Mouse (Mus musculus) forebrain, embryonic 14.5 days (tissue): Measurements from ENCODE around the gene Kcne2. TPM values are rescaled to one million over a fixed set of nuclear protein-coding genes. Genes with fewer than 3 reads are reported as not detected.

Experiments
- ATAC-seq: fragments of 200-750 bp; cut with Nextera tagmentation; 2 replicates; pipeline ENCODE4 v1.8.0; 2017; ENCODE audit warnings: mild to moderate bottlenecking, moderate library complexity
- DNase-seq: peaks from one replicate; pipeline ENCODE4 v3.0.0-alpha.2; 2015; ENCODE audit warnings: low spot score
- H3K27ac ChIP-seq: fragments of 300-500 bp; sonication (generic); 2 replicates; pipeline ENCODE4 v1.5.1; 2014; ENCODE audit warnings: low read depth, mild to moderate bottlenecking, control low read depth, low read length, moderate library complexity
- H3K27me3 ChIP-seq: fragments of 300-500 bp; sonication (generic); replicated peaks from 2 replicates; pipeline ENCODE4 v1.6.1; 2014; ENCODE audit warnings: low read length, control low read depth, mixed read lengths; ENCODE audit not compliant: control insufficient read depth, insufficient read depth
- H3K36me3 ChIP-seq: fragments of 300-500 bp; sonication (generic); 2 replicates; pipeline ENCODE4 v1.6.1; 2014; ENCODE audit warnings: low read length, control low read depth; ENCODE audit not compliant: control insufficient read depth, insufficient read depth
- H3K4me1 ChIP-seq: fragments of 300-500 bp; sonication (generic); 2 replicates; pipeline ENCODE4 v1.6.1; 2014; ENCODE audit warnings: antibody characterized with exemption, low read length, control low read depth; ENCODE audit not compliant: control insufficient read depth, insufficient read depth
- H3K4me2 ChIP-seq: fragments of 300-500 bp; sonication (generic); 2 replicates; pipeline ENCODE4 v1.6.1; 2014; ENCODE audit warnings: mild to moderate bottlenecking, control low read depth, low read length
- H3K4me3 ChIP-seq: fragments of 300-500 bp; sonication (generic); 2 replicates; pipeline ENCODE4 v1.5.1; 2014; ENCODE audit warnings: low read depth, low read length, control low read depth
- H3K9ac ChIP-seq: fragments of 300-500 bp; sonication (generic); 2 replicates; pipeline ENCODE4 v1.6.1; 2014; ENCODE audit warnings: mild to moderate bottlenecking, low read length, control low read depth, moderate library complexity
- H3K9me3 ChIP-seq: fragments of 300-500 bp; sonication (generic); replicated peaks from 2 replicates; pipeline ENCODE4 v1.6.1; 2016; ENCODE audit warnings: low read length, control low read depth, mixed read lengths; ENCODE audit not compliant: control insufficient read depth
- WGBS: fragments of 180-500 bp; shearing (Covaris S2); extraction: QIAGEN DNeasy Blood & Tissue Kit; methylation state at CpG from one replicate; pipeline ENCODE4 v1.1.7; 2014; 5-methylcytosine and 5-hydroxymethylcytosine counted together
- polyA plus RNA-seq: library from polyadenylated mRNA; unstranded; fragments of >200 nt; fragmentation: Nextera tagmentation; extraction: Ambion mirVana; gene quantifications from 2 replicates; pipeline ENCODE4 v1.2.1, GENCODE M21; 2014

The Kcne2 gene
- polyA plus RNA-seq, 1 experiment from 2014 or later = 17.6 TPM

- no peak overlapping the region for H3K27ac ChIP-seq
- H3K4me1 ChIP-seq = no peaks in the 10 kb centered on the region
- WGBS = 80% methylated on average over 4 of the region's 4 CpGs
- no peak overlapping the region for H3K4me2 ChIP-seq
- no peaks in the 10 kb centered on the region for H3K36me3 ChIP-seq
- H3K9ac ChIP-seq = no peak overlapping the region
- no peaks in the 10 kb centered on the region for H3K27me3 ChIP-seq
- no peak overlapping the region for H3K4me3 ChIP-seq
- DNase-seq (no peak), ATAC-seq (no peak)
- H3K9me3 ChIP-seq = no peaks in the 10 kb centered on the region
These were observed 16.7 kb upstream of the Kcne2 start for GRCm38 (mm10) chr16:92275526-92275925.

DNA sequence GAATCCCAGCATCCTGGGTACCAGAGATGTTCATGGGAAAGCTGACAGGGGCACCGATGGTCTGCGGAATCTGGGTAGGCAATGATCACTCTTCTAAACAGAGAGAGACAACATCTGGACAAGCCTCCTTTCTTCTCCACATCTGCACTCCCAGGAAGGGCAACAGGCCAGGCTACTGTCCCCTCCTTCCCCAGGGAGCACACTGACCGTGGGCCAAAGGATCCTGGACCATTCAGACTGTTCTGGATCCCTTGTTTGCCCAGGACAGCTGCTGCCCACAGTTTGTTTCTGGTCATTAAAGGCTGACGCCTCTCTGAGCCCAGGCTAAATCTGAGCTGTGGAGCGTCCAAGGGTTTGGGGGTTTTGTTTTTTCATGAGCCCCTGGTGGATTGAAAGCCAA, 9.5 kb upstream of the Kcne2 start:
- Histone ChIP-seq H3K4me1 (no peaks in the 10 kb centered on the region), H3K27me3 (no peaks in the 10 kb centered on the region), H3K36me3 (no peaks in the 10 kb centered on the region), H3K9me3 (no peaks in the 10 kb centered on the region), H3K4me3 (no peak overlapping the region), H3K4me2 (no peak overlapping the region), H3K27ac (no peak overlapping the region), H3K9ac (no peak overlapping the region)
- ATAC-seq (no peak), DNase-seq (no peak)
- 77% methylated on average over 5 of the region's 5 CpGs for WGBS

DNA sequence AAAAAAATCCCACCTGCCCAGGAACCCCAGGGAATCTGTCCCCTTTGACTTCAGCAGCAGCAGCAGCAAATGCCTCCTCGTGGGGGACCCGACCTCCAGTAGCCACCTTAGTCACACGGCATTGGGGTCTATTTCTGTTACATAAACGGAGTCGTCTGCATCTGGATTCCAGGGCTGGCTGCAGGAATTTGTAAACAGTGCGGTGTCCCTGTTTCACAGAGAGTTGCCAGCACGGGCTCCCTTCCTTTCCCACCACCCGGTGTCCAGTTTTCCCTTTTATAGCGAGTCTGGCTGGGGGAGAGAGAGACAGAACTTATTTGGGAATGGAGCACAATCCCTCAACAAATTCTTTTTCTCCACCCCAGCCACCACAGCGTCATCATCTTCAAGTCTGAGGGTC, 7.1 kb upstream of the Kcne2 start:
- no peaks in the 10 kb centered on the region for H3K36me3 ChIP-seq
- ATAC-seq (no peak), DNase-seq (no peak)
- 64% methylated on average over 10 of the region's 10 CpGs for WGBS
- H3K4me1 ChIP-seq = no peaks in the 10 kb centered on the region
- H3K9ac ChIP-seq = no peak overlapping the region
- no peak overlapping the region for H3K4me2 ChIP-seq
- H3K27ac ChIP-seq = no peak overlapping the region
- no peak overlapping the region for H3K4me3 ChIP-seq
- H3K27me3 ChIP-seq = no peaks in the 10 kb centered on the region
- no peaks in the 10 kb centered on the region for H3K9me3 ChIP-seq

GRCm38 (mm10) chr16:92286609-92287008, 5.6 kb upstream of the Kcne2 start:
- H3K4me1 ChIP-seq = no peaks in the 10 kb centered on the region
- H3K4me2 ChIP-seq = no peak overlapping the region
- H3K9me3 ChIP-seq = no peaks in the 10 kb centered on the region
- 12% methylated on average over 7 of the region's 7 CpGs for WGBS
- ATAC-seq (peak; percentile 52; the same call in 1 of the 2 replicates), DNase-seq (peak; percentile 90)
- H3K27me3 ChIP-seq = no peaks in the 10 kb centered on the region
- H3K4me3 ChIP-seq = no peak overlapping the region
- no peak overlapping the region for H3K27ac ChIP-seq
- no peaks in the 10 kb centered on the region for H3K36me3 ChIP-seq
- no peak overlapping the region for H3K9ac ChIP-seq

- Histone ChIP-seq H3K36me3 (no peaks in the 10 kb centered on the region), H3K4me2 (no peak overlapping the region), H3K27ac (no peak overlapping the region), H3K9me3 (no peaks in the 10 kb centered on the region), H3K27me3 (no peaks in the 10 kb centered on the region), H3K4me3 (no peak overlapping the region), H3K9ac (no peak overlapping the region), H3K4me1 (no peaks in the 10 kb centered on the region)
- ATAC-seq (no peak), DNase-seq (peak; percentile 45)
- 89% methylated on average over 9 of the region's 9 CpGs for WGBS
These were observed 3.4 kb upstream of the Kcne2 start for GRCm38 (mm10) chr16:92288778-92289177.

- H3K9ac ChIP-seq = no peak overlapping the region
- H3K4me1 ChIP-seq = no peaks in the 10 kb centered on the region
- DNase-seq (no peak), ATAC-seq (no peak)
- no peaks in the 10 kb centered on the region for H3K36me3 ChIP-seq
- no peaks in the 10 kb centered on the region for H3K27me3 ChIP-seq
- no peak overlapping the region for H3K27ac ChIP-seq
- no peak overlapping the region for H3K4me3 ChIP-seq
- H3K4me2 ChIP-seq = no peak overlapping the region
- no peaks in the 10 kb centered on the region for H3K9me3 ChIP-seq
These were observed 2.1 kb upstream of the Kcne2 start for GRCm38 (mm10) chr16:92290045-92290444.

DNA sequence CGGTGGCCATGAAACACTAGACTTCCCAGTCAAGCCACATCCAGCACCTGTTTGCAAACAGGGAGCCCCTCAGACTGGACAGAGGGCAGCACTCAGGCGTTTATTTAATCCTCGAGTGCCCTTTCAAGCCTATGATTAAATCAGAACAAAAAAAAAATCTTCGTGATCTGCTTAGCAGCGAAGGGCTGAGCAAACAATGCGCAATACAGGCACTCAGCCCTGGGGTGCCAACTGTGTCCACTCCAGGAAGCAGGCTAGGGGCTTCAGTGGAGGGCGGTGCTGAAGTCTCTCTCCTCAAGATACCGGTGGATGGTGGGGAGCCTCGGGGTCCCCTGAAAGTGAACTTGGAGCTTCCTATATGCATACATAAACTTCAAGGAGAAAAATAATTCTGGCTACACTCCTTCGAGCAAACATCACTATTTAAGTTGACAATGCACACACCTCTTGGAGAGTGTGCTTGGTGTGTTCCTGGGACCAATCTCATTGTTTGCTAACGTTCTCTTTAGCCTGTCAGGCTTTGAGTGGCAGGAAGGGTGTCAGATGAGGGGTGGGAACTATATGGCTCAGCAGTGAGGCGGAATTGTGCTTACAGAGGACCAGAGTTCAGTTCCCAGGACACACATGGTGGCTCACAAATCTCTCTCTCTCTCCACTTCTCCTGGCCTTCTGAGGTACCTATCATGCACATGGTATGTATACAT, 2.2 kb downstream of the Kcne2 start:
- no peak for DNase-seq
- no peak overlapping the region for H3K4me2 ChIP-seq
- H3K4me1 ChIP-seq = no peaks in the 10 kb centered on the region
- WGBS = 35% methylated on average over 12 of the region's 12 CpGs
- no peak for ATAC-seq
- H3K27me3 ChIP-seq = no peaks in the 10 kb centered on the region
- H3K27ac ChIP-seq = no peak overlapping the region
- 0 out of 2 replicates have a peak overlapping the region, but pooled peaks have one; percentile 1 for H3K9ac ChIP-seq
- no peaks in the 10 kb centered on the region for H3K36me3 ChIP-seq
- H3K4me3 ChIP-seq = no peak overlapping the region
- no peaks in the 10 kb centered on the region for H3K9me3 ChIP-seq

DNA sequence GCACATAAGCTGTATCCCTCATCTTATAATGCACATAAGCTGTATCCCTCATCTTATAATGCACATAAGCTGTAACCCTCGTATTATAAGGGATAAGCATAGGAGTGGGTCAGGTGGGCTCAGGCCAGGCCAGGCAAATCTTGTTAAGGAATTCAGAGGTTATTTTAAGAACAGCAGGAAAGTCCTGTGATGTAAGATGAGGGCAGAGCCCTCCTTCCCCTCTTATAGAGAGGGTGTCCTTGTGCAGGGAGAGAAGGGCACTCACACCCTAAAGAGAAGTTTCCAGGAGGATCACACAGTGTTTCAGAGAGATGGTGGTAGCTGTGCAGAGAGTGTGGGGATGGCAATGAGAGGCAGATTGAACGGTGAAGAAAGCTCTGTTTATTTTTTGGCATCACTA, 3.1 kb downstream of the Kcne2 start:
- ATAC-seq (no peak), DNase-seq (no peak)
- Histone ChIP-seq H3K27me3 (no peaks in the 10 kb centered on the region), H3K4me2 (no peak overlapping the region), H3K9me3 (no peaks in the 10 kb centered on the region), H3K4me3 (no peak overlapping the region), H3K36me3 (no peaks in the 10 kb centered on the region), H3K27ac (no peak overlapping the region), H3K9ac (no peak overlapping the region), H3K4me1 (no peaks in the 10 kb centered on the region)
- WGBS = 72% methylated on average over 2 of the region's 2 CpGs

- Histone ChIP-seq H3K4me3 (peak within 1 kb of the TSS; percentile 69), H3K4me1 (peaks cover 12% of the 10 kb centered on the region), H3K4me2 (peak within 1 kb of the TSS; percentile 83), H3K27ac (no peak within 1 kb of the TSS; the same call in 1 of the 2 replicates), H3K9ac (peak within 1 kb of the TSS; percentile 82), H3K27me3 (no peaks in the 10 kb centered on the region), H3K9me3 (no peaks in the 10 kb centered on the region), H3K36me3 (peaks cover 7% of the 10 kb centered on the region; the same call in 1 of the 2 replicates)
- WGBS = 8% methylated on average over 32 of the region's 32 CpGs
- ATAC-seq = peak; percentile 96
- DNase-seq = peak; percentile 99
These were observed 8.6 kb downstream of the Kcne2 start, which contains the start of gene Smim11 for GRCm38 (mm10) chr16:92300649-92301411. Gene Smim11 (plus strand): TSS chr16:92301286.
